Mouse (Mus musculus) cortical plate, adult 2 months (tissue): ENCODE results near the gene Fars2. TPM values are rescaled to one million over a fixed set of nuclear protein-coding genes. Genes with fewer than 3 reads are reported as not detected.

Source experiments
- H3K27ac ChIP-seq: fragments of 200-500 bp; 2 replicates; pipeline ENCODE4 v1.5.1; 2012; ENCODE audit warnings: low read length, control low read depth, inconsistent platforms; ENCODE audit not compliant: insufficient read depth
- H3K4me1 ChIP-seq: fragments of 200-500 bp; 2 replicates; pipeline ENCODE4 v1.6.1; 2011; ENCODE audit warnings: low read length; ENCODE audit not compliant: control insufficient read depth, insufficient read depth
- H3K4me3 ChIP-seq: fragments of 200-500 bp; 2 replicates; pipeline ENCODE4 v1.5.1; 2011; ENCODE audit warnings: mild to moderate bottlenecking, low read length, control low read depth; ENCODE audit not compliant: insufficient read depth
- CTCF ChIP-seq: fragments of 200-500 bp; IDR thresholded peaks from 2 replicates; pipeline ENCODE4 v1.5.1; 2011; ENCODE audit warnings: mild to moderate bottlenecking, control low read depth, low read length; ENCODE audit not compliant: insufficient read depth; ENCODE audit errors: extremely low read depth
- POLR2A ChIP-seq: fragments of 200-500 bp; IDR thresholded peaks from 2 replicates; pipeline ENCODE4 v1.6.1; 2011; ENCODE audit warnings: mild to moderate bottlenecking, low read length, control low read depth; ENCODE audit not compliant: insufficient read depth; ENCODE audit errors: extremely low read depth
- polyA plus RNA-seq: library from polyadenylated mRNA; depleted of rRNA; stranded (reverse); fragments of >200 nt; gene quantifications from 2 replicates; pipeline ENCODE4 v1.2.3, GENCODE M21; 2012

Fars2 gene
- polyA plus RNA-seq, 1 experiment = 33.1 TPM

DNA sequence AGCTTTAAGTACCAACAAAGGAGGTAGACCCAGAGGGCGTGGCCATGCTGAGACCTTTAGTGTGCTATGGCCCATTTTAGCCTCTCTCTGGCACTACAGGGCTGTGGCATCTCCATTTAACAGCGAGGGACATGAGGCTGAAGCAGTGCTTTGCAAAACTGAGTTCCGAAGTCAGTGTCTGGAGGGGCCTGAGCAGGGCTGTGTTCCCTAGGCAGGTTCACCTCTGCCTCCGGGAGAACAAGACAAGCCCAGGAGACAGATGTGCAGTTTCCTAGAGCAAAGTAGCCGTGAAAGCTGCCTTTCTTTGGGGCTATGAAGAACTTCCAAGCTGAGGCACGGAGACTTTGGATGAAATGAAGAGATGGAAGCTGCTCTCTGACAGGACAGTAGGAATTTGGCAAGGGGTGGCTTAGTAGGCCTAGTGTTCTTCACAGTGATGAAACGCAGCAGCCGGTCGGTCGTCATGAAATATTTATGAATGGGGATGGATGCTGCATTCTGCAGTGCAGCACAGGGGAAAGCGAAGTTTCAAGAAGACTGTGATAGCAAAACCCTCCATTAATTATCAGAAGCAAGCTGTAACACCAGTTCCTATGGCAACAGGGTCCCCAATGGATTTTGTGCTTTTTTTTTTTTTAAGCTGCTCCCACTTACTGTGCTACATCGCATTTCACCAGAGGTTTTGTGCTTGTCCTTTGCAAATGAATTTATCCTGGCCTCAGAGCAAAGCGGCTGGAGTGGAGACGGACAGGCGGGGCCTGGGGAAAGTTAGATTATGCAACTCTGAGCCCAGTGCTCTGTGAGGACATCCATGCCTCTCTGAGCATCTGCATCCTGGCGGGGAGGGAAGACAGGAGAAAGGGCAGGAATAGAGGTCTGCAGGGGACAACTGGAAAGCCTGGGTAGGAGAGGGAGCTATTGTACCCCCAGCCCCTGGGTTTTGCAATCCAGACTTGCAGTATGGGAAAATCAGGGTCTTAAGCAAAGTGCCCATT lies 445.5 kb downstream of the Fars2 start:
- H3K4me1 ChIP-seq = no peaks in the 10 kb centered on the region
- no peak overlapping the region for H3K27ac ChIP-seq
- TF ChIP-seq CTCF (no peak), POLR2A (no peak)
- no peak overlapping the region for H3K4me3 ChIP-seq

- Histone ChIP-seq H3K27ac (no peak overlapping the region), H3K4me3 (no peak overlapping the region), H3K4me1 (no peaks in the 10 kb centered on the region)
- TF ChIP-seq POLR2A = no peak
- no peak for TF ChIP-seq CTCF
Observed at GRCm38 (mm10) chr13:36564764-36565315, 447.6 kb downstream of the Fars2 start.

GRCm38 (mm10) chr13:36576781-36577180 lies 459.6 kb downstream of the Fars2 start:
- TF ChIP-seq POLR2A (no peak), CTCF (no peak)
- Histone ChIP-seq H3K27ac (peak overlapping the region; percentile 24; the same call in 1 of the 2 replicates), H3K4me3 (no peak overlapping the region), H3K4me1 (no peaks in the 10 kb centered on the region)

DNA sequence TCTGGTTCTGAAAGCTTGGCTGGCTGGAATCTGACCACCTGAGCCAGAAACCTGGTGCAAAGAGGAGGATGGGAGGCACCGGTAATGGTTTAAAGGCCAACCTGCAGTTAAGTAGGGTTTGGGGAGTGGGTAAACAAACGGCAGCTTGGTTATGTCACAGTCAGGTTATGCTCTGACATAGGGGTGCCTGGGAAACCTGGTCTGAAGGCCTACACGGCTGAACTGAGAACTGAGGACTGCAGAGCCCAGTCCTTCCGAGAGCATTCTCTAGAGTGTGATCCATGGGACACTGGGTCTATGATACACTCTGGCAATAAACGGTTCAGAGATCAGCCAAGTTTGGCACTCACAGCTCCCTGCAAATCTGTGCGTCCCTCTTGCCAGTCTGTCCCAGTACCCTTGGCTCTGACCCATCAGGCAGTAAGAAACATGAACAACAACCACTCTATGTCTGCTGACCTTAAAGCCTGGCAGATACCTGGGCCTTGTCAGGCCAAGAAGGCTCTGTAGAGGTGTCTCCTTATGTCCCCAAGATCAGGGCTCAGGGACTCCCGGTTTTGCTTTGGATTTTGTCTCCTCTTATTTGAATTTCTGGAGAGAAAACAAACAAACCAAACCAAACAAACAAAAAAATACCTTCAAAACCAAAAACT lies 460.8 kb downstream of the Fars2 start:
- Histone ChIP-seq H3K27ac (peak overlapping the region; percentile 41), H3K4me3 (no peak overlapping the region; the same call in 1 of the 2 replicates), H3K4me1 (no peaks in the 10 kb centered on the region)
- TF ChIP-seq POLR2A (no peak), CTCF (no peak)

- no peak for TF ChIP-seq CTCF
- TF ChIP-seq POLR2A = peak; percentile 31; the same call in 1 of the 2 replicates
- H3K27ac ChIP-seq = peak overlapping the region; percentile 73
- no peaks in the 10 kb centered on the region for H3K4me1 ChIP-seq
- H3K4me3 ChIP-seq = peak overlapping the region; percentile 43
Observed at GRCm38 (mm10) chr13:36578569-36579333, 461.5 kb downstream of the Fars2 start.

DNA sequence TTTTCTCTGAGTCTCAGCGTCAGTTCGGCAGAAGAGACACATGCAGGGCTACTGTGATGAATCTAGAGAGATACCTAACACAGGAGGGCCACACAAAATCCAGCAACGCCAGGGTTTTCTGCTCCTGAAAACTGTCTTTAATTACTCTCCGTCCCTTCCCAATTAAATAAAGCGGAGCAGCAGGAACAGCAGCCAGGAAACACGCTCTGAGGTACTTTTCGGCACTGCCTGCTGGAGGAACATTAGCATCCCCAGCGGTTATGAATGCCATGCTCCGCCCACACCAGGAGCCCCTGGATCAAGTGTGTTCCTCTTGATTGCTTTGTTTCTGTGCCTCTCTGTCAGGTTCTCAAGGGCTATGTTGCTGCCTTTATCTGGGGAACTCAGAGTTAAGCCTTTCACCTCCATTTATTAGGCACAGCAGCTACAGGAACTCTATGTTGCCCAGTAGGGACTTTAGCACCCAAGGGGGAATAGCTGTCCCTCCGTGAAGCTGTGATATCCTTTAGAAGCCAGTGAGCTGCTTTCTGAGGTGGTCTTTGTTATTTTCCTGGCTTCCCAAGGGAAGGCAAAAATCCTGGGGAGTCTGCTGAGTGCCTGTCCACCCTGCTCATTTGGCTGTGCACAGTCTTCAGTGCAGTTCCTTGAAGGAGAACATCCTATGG lies 465.3 kb downstream of the Fars2 start:
- no peak for TF ChIP-seq CTCF
- TF ChIP-seq POLR2A = no peak
- Histone ChIP-seq H3K27ac (no peak overlapping the region), H3K4me1 (peaks cover 4% of the 10 kb centered on the region), H3K4me3 (no peak overlapping the region)

DNA sequence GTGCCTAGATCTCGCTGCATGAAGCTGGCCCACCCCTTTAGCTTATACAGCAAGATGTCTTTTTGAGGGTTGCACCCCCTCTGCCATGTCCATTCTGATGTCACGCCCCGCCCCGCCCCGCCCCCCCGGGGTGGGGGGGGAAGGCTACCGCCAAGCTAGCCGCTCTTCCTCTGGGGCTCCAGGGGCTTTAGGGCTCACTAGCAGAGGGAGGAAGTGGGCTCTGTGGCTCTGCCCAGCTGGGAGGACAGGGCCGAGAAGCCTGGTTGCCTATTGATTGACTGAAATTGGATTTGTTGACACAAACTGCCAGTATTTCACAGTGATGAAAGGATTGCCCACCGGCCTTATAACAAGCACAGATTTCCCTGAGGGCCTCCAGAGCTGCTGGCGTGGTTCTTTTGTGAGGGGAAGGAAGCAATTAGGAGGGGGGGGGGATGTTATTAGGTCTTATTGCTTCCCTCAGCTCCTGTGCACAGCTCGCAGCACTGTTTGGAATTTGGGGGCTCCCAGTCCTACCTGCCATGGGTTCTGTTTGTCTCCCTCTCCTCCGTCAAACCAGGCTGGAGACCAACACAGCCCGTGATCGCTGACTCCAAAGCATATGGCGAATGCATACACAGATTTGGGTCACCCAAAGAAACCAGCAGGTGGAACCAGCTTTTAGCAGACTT lies 466.4 kb downstream of the Fars2 start:
- Histone ChIP-seq H3K4me3 (no peak overlapping the region), H3K4me1 (peaks cover 4% of the 10 kb centered on the region), H3K27ac (no peak overlapping the region)
- TF ChIP-seq POLR2A (no peak), CTCF (no peak)

GRCm38 (mm10) chr13:36584197-36584596 lies 467.0 kb downstream of the Fars2 start:
- Histone ChIP-seq H3K4me3 (no peak overlapping the region), H3K4me1 (peaks cover 4% of the 10 kb centered on the region), H3K27ac (no peak overlapping the region)
- TF ChIP-seq CTCF = no peak
- TF ChIP-seq POLR2A = no peak
